Mouse (Mus musculus): ENCODE measurements around the gene B3galt1. TPM values are rescaled to one million over a fixed set of nuclear protein-coding genes. Genes with fewer than 3 reads are reported as not detected.

B3galt1 gene
- 0.12 and 0.16 TPM in 2 replicates for polyA plus RNA-seq (2012; rRNA removed)

GRCm38 (mm10) chr2:67565480-67566331, at the start of gene B3galt1:
TSS of gene B3galt1 (plus strand) at chr2:67565871.

Other genes starting within 250 kb of the B3galt1 start
- gene Gm21830, start 152.1 kb upstream of the B3galt1 start, polyA plus RNA-seq (2012; rRNA removed): not detected in 2 replicates
- gene Gm26727, start 132.7 kb upstream of the B3galt1 start, polyA plus RNA-seq (2012; rRNA removed): not detected in 2 replicates
- not detected in 2 replicates for gene Xirp2, start 119.9 kb upstream of the B3galt1 start, polyA plus RNA-seq (2012; rRNA removed)